Mouse (Mus musculus) thymus, postnatal 14 days (tissue): ENCODE measurements at regions not wholly inside any gene's neighbourhood (a gene's known extent, or its start where the extent isn't known, plus 50 kb on each side); places are given as distances from the start of the nearest gene placed in this dataset.

Experiments
- DNase-seq: peaks from one replicate; pipeline ENCODE4 v3.0.0; 2021

- no peak for DNase-seq
These were observed 158.2 kb downstream of the Calcrl start for GRCm38 (mm10) chr2:84266883-84267554.

DNA sequence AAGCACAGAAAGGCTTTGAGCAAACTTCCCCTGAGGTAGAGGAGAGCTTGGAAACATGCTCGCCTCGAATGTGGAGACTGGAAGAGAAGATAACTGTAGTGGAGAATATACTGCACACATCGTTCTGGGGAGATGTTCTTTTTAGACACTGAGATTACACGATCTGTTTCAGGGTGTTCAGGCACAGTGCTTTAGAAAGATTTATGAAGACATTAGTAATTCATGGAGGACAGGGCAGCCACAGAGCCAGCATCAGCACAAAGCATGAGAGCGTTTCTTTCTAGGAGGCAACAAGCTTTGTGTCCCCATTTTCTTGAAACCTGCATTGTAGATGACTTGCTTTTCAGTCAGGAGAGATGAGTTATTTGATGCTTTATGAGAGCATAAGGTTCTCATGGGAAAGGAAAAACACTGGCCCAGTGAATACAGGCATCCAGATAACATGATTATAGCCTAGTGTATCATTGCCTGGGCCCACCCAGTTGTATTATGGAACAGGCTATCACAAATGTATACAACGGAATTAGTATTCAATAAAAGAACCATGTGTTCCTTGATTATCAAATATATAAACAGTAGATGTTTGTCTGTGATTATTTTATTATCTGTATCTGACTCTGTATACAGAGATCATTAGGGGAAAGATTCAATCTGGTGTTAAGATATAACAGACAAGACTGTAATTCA is 151.0 kb downstream of the Calcrl start:
- DNase-seq: no peak

DNA sequence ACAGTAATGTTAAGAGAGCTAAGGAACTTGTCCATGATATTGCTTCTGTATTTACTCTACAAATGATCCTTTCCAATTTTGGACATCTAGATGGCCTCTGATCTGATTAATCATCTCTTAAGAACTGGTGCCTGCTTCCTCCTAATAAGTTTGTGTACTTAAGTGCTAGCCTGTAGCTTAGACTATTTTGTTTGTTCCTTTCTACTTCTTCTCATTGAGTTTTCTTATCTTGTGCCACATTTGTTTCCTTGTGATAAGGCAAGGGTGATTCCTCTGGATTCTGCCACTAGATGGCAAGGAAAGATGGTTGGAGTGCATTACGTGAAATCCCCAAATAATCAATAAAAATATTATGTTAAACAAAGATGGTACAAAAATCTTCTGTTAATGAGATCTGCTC is 148.0 kb downstream of the Calcrl start:
- DNase-seq: no peak
